Mouse (Mus musculus): ENCODE measurements at regions not wholly inside any gene's neighbourhood (a gene's known extent, or its start where the extent isn't known, plus 50 kb on each side); places are given as distances from the start of the nearest gene placed in this dataset.

- no peak for TF ChIP-seq POLR2A (IDR thresholded peaks at IDR 0.05; ENCODE audit: extremely low read depth, insufficient read depth, low read length)
- no peak for TF ChIP-seq CTCF (IDR thresholded peaks at IDR 0.05; ENCODE audit: low read depth, low read length)
Observed at GRCm38 (mm10) chr13:116443165-116443955, 133.9 kb upstream of the Isl1 start.

Measured in liver, adult 2 months (tissue).